Mouse (Mus musculus) 3134 (cell line): Measurements from ENCODE around the gene Herpud1.
A peak's percentile ranks its signal among the peaks of the same experiment; 100 is the strongest.

Experiments
- DNase-seq: peaks from one replicate; pipeline ENCODE4 v3.0.0-alpha.2; 2011; ENCODE audit warnings: low spot score; ENCODE audit not compliant: insufficient read length; ENCODE audit errors: extremely low read depth

The Herpud1 gene

GRCm38 (mm10) chr8:94386214-94387026, at the start of gene Herpud1:
TSS of gene Herpud1 (plus strand) at chr8:94386438.
- DNase-seq: peak; percentile 93

GRCm38 (mm10) chr8:94337559-94337958, 48.7 kb upstream of the Herpud1 start:
- no peak for DNase-seq

- DNase-seq: no peak
These were observed 45.4 kb upstream of the Herpud1 start for GRCm38 (mm10) chr8:94340796-94341195.

GRCm38 (mm10) chr8:94342691-94343090, 43.5 kb upstream of the Herpud1 start:
- DNase-seq: no peak

- no peak for DNase-seq
These were observed 42.9 kb upstream of the Herpud1 start for GRCm38 (mm10) chr8:94343290-94343689.

- DNase-seq: no peak
These were observed 42.4 kb upstream of the Herpud1 start for GRCm38 (mm10) chr8:94343778-94344320.

GRCm38 (mm10) chr8:94345657-94346056, 40.6 kb upstream of the Herpud1 start:
- no peak for DNase-seq

- no peak for DNase-seq
These were observed 40.0 kb upstream of the Herpud1 start for GRCm38 (mm10) chr8:94346264-94346663.

GRCm38 (mm10) chr8:94348425-94348824, 37.8 kb upstream of the Herpud1 start:
- DNase-seq: no peak

- DNase-seq: no peak
These were observed 32.1 kb upstream of the Herpud1 start for GRCm38 (mm10) chr8:94354069-94354531.

- DNase-seq: no peak
These were observed 31.7 kb upstream of the Herpud1 start for GRCm38 (mm10) chr8:94354571-94354970.

GRCm38 (mm10) chr8:94357220-94357619, 29.0 kb upstream of the Herpud1 start:
- DNase-seq: no peak

GRCm38 (mm10) chr8:94358541-94358940, 27.7 kb upstream of the Herpud1 start:
- peak; percentile 43 for DNase-seq

GRCm38 (mm10) chr8:94361774-94362431, 24.3 kb upstream of the Herpud1 start:
- no peak for DNase-seq

GRCm38 (mm10) chr8:94362607-94363239, 23.5 kb upstream of the Herpud1 start:
- no peak for DNase-seq

GRCm38 (mm10) chr8:94363288-94363688, 22.9 kb upstream of the Herpud1 start:
- DNase-seq: peak; percentile 89

GRCm38 (mm10) chr8:94363906-94364305, 22.3 kb upstream of the Herpud1 start:
- DNase-seq: no peak

GRCm38 (mm10) chr8:94364686-94365312, 21.4 kb upstream of the Herpud1 start:
- no peak for DNase-seq

- DNase-seq: no peak
These were observed 20.7 kb upstream of the Herpud1 start for GRCm38 (mm10) chr8:94365410-94365981.

GRCm38 (mm10) chr8:94370839-94371238, 15.4 kb upstream of the Herpud1 start:
- DNase-seq: no peak
